Mouse (Mus musculus): ENCODE measurements around the gene Chpt1. TPM values are rescaled to one million over a fixed set of nuclear protein-coding genes. Genes with fewer than 3 reads are reported as not detected.
A peak's percentile ranks its signal among the peaks of the same experiment; 100 is the strongest.

Gene Chpt1
- polyA plus RNA-seq, 1 experiment from 2014 or later, result 17.1 TPM

DNA sequence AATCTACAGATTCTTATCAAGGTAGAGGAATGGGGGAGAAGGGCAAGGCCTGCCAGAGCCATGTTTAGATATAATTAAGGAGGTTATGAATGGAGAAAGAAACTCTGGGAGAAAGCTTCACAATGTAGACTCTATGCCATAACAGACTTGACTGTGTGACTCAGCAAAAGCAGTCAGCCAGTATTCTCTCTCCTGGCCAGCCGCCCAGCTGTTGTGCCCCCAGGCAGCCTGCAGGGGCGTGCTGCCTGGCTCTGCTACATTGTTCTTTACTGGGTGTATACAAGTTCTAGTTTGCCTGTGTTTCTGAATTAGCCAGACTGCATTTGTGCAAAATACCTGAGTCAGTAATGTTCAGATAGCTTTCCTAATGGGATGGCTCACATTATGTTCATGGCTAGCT is 10.6 kb upstream of the Chpt1 start:
- no peaks in the 10 kb centered on the region for H3K36me3 ChIP-seq (ENCODE audit: control insufficient read depth, insufficient read depth, low read length)
- H3K4me1 ChIP-seq (replicated peaks; ENCODE audit: control insufficient read depth, insufficient read depth, low read length), result peaks cover 7% of the 10 kb centered on the region; the same call in 1 of the 2 replicates
- ATAC-seq (ENCODE audit: low read depth), result no peak
- H3K27ac ChIP-seq (ENCODE audit: low read length), result no peak overlapping the region
- H3K4me3 ChIP-seq (ENCODE audit: low read length), result no peak overlapping the region
- WGBS, result 53% methylated on average over 2 of the region's 2 CpGs
- no peak overlapping the region for H3K9ac ChIP-seq (ENCODE audit: low read length)
- H3K27me3 ChIP-seq (ENCODE audit: control insufficient read depth, insufficient read depth, low read depth, low read length), result no peaks in the 10 kb centered on the region
- no peak overlapping the region for H3K4me2 ChIP-seq (ENCODE audit: low read depth, low read length)
- H3K9me3 ChIP-seq (ENCODE audit: control insufficient read depth, low read length), result no peaks in the 10 kb centered on the region

DNA sequence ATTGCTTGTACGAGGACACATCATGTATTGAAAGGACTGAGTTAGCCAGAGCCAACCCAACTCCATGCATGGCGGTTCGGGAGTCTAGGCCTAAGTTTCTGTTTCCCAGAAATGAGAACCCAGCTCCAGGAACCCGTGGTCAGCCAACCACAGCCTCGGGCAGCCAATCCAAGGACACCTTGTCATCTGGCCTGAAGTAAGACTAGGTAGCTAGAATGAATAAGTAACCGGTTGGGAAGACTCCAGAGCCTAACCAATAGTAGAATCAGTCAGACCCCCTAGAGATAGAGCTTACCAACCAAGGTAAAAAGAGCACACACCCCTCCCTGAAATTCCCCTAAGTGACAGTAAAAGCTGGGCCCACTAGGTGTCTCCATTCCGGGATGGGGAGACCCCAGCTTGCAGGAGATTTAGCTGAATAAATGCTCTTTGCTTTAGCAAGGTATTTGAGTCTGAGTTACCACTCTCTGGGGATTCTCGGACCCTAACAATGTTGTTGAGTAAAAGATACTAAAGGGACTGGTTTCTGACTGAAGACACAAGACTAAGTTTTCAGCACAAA is 9.8 kb upstream of the Chpt1 start:
- Histone ChIP-seq H3K27me3 (ENCODE audit: control insufficient read depth, insufficient read depth, low read depth, low read length) (no peaks in the 10 kb centered on the region), H3K4me2 (ENCODE audit: low read depth, low read length) (no peak overlapping the region), H3K4me1 (replicated peaks; ENCODE audit: control insufficient read depth, insufficient read depth, low read length) (peaks cover 7% of the 10 kb centered on the region; the same call in 1 of the 2 replicates), H3K9ac (ENCODE audit: low read length) (no peak overlapping the region), H3K27ac (ENCODE audit: low read length) (no peak overlapping the region), H3K9me3 (ENCODE audit: control insufficient read depth, low read length) (no peaks in the 10 kb centered on the region), H3K4me3 (ENCODE audit: low read length) (no peak overlapping the region), H3K36me3 (ENCODE audit: control insufficient read depth, insufficient read depth, low read length) (no peaks in the 10 kb centered on the region)
- ATAC-seq (ENCODE audit: low read depth), result no peak
- WGBS, result 66% methylated on average over 8 of the region's 8 CpGs

DNA sequence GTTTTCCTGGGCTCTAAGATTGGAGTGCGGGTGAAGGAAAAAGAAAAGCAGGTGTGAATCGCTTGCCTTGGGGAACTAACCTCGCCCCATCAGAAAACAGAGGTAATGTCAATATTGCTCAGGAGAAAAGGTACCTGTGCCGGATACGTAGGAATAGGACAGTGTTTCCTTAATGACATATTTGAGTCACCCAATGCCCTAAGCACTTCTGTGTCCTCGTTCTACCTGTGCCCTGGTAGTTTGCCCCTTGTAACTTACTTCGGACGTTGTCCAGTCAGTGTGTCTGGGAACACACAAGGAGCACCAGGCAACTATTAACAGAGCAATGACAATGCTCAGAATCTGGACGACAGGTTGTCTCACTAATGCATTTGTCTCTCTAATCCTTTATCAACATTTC is 7.5 kb upstream of the Chpt1 start:
- no peaks in the 10 kb centered on the region for H3K36me3 ChIP-seq (ENCODE audit: control insufficient read depth, insufficient read depth, low read length)
- no peak overlapping the region for H3K4me3 ChIP-seq (ENCODE audit: low read length)
- no peak overlapping the region for H3K27ac ChIP-seq (ENCODE audit: low read length)
- H3K27me3 ChIP-seq (ENCODE audit: control insufficient read depth, insufficient read depth, low read depth, low read length), result no peaks in the 10 kb centered on the region
- ATAC-seq (ENCODE audit: low read depth), result no peak
- H3K4me1 ChIP-seq (replicated peaks; ENCODE audit: control insufficient read depth, insufficient read depth, low read length), result peaks cover 7% of the 10 kb centered on the region; the same call in 1 of the 2 replicates
- 71% methylated on average over 9 of the region's 9 CpGs for WGBS
- no peak overlapping the region for H3K4me2 ChIP-seq (ENCODE audit: low read depth, low read length)
- no peak overlapping the region for H3K9ac ChIP-seq (ENCODE audit: low read length)
- no peaks in the 10 kb centered on the region for H3K9me3 ChIP-seq (ENCODE audit: control insufficient read depth, low read length)

DNA sequence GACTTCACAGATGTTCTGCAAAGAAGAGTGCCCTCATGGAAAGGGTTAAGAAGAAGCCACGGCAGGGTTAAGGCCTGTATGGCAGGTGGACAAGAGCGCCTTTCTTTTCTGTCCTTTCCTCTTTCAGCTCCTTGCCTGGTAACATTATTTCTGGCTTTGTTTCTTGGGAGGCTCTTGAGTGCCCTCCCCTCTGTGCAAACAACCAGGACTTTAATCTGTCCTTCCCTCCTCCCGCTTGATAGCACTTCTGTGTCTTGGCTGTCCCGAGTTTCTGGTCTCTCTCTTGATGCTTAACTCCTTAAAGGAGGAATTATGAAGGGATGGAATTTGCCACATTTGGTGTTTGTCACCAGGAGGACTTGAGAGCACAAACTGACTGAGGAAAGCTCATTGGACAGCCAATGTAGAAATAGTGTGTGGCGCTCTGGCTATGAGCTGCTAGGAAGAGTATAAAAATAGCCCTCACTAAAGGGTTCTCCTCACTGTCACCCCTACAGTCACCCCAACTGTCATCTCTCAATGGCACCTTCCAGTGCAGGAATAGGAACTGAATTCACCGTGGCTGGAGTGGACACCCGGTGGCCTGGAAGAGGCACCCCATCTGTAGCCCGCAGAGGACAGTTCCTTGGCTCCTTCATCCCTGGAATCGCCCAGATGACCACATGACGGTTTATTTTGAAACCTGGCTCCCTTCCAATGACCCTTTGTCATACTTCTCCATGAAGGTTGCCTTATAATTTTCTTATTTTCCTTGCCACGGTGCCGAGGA is 6.8 kb upstream of the Chpt1 start:
- peak; percentile 93 for ATAC-seq (ENCODE audit: low read depth)
- no peak overlapping the region for H3K27ac ChIP-seq (ENCODE audit: low read length)
- H3K4me2 ChIP-seq (ENCODE audit: low read depth, low read length), result no peak overlapping the region

DNA sequence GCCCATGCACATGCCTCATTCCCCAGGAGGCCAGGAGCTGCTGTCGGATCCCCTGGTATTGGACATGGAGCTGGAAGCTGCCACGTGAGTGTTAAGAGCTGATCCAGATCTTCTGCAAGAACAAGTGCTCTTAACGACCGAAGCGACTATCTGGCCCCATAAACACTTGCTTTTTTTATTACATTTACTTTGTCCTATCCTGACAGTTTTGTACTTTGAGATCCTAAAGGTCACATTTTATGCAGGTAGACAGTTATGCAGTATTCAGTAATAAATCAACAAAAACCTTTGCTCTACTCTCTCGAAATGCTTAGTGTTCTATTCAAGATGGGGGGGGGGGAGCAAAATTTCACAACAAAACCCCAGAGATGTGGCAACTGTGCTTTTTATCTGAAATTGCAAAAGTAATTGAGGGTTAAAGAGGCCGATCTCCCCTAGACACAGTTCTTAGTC is 3.8 kb upstream of the Chpt1 start:
- WGBS, result 73% methylated on average over 7 of the region's 7 CpGs
- ATAC-seq (ENCODE audit: low read depth), result no peak
- H3K4me1 ChIP-seq (replicated peaks; ENCODE audit: control insufficient read depth, insufficient read depth, low read length), result peaks cover 10% of the 10 kb centered on the region
- no peak overlapping the region for H3K9ac ChIP-seq (ENCODE audit: low read length)
- H3K4me2 ChIP-seq (ENCODE audit: low read depth, low read length), result no peak overlapping the region
- no peaks in the 10 kb centered on the region for H3K9me3 ChIP-seq (ENCODE audit: control insufficient read depth, low read length)
- H3K27me3 ChIP-seq (ENCODE audit: control insufficient read depth, insufficient read depth, low read depth, low read length), result no peaks in the 10 kb centered on the region
- no peak overlapping the region for H3K4me3 ChIP-seq (ENCODE audit: low read length)
- no peaks in the 10 kb centered on the region for H3K36me3 ChIP-seq (ENCODE audit: control insufficient read depth, insufficient read depth, low read length)
- H3K27ac ChIP-seq (ENCODE audit: low read length), result no peak overlapping the region

More for the DNA sequence above, 6.8 kb upstream of the Chpt1 start:
- Histone ChIP-seq H3K27me3 (ENCODE audit: control insufficient read depth, insufficient read depth, low read depth, low read length) (no peaks in the 10 kb centered on the region), H3K4me3 (ENCODE audit: low read length) (no peak overlapping the region), H3K36me3 (ENCODE audit: control insufficient read depth, insufficient read depth, low read length) (no peaks in the 10 kb centered on the region), H3K9ac (ENCODE audit: low read length) (no peak overlapping the region), H3K9me3 (ENCODE audit: control insufficient read depth, low read length) (no peaks in the 10 kb centered on the region), H3K4me1 (replicated peaks; ENCODE audit: control insufficient read depth, insufficient read depth, low read length) (peaks cover 7% of the 10 kb centered on the region; the same call in 1 of the 2 replicates)
- WGBS, result 27% methylated on average over 12 of the region's 12 CpGs

DNA sequence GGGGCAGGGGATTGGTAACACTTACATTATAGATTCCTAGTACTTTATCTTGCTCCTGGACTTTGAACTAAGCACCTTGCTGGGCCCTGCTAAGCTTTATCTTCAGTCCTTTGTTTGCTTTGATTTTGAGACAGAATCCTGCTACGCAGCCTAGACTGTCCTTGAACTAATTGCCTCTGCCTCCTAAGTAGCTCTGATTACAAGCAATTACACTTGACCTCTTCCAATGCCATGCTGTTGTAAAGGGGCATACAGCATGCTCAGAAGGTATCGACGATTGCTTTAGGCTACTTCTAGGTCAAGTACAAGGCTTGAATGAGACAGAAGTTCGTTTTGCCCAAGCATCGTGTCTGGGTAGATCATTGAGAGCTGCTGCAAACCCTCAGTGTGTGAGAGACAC is 1.4 kb upstream of the Chpt1 start:
- no peak overlapping the region for H3K27ac ChIP-seq (ENCODE audit: low read length)
- no peaks in the 10 kb centered on the region for H3K27me3 ChIP-seq (ENCODE audit: control insufficient read depth, insufficient read depth, low read depth, low read length)
- no peaks in the 10 kb centered on the region for H3K36me3 ChIP-seq (ENCODE audit: control insufficient read depth, insufficient read depth, low read length)
- no peak overlapping the region for H3K4me3 ChIP-seq (ENCODE audit: low read length)
- H3K4me1 ChIP-seq (replicated peaks; ENCODE audit: control insufficient read depth, insufficient read depth, low read length), result peaks cover 14% of the 10 kb centered on the region
- no peak for ATAC-seq (ENCODE audit: low read depth)
- no peak overlapping the region for H3K9ac ChIP-seq (ENCODE audit: low read length)
- H3K9me3 ChIP-seq (ENCODE audit: control insufficient read depth, low read length), result no peaks in the 10 kb centered on the region
- no peak overlapping the region for H3K4me2 ChIP-seq (ENCODE audit: low read depth, low read length)
- WGBS, result 40% methylated on average over 5 of the region's 5 CpGs

DNA sequence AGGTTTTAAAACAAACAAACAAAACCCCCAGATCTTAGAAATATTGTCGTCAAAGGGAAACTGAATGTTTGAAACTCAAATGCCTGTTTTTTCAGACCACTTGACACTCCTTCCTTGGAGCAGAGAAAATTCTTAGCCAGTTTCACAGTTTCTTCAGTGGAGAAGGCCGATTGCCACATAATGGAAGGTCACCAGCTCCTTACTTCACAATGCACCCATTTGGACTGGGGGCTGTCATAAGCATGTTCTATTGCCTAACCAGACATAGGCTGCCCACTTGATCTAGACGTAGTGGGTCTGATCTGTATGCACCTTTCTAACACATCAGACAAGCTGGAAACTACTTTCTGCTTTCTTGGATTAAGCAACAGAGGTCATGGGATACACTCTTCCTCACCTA is 608 bp upstream of the Chpt1 start:
- Histone ChIP-seq H3K27ac (ENCODE audit: low read length) (peak overlapping the region; percentile 78), H3K4me3 (ENCODE audit: low read length) (peak overlapping the region; percentile 83), H3K9me3 (ENCODE audit: control insufficient read depth, low read length) (no peaks in the 10 kb centered on the region), H3K27me3 (ENCODE audit: control insufficient read depth, insufficient read depth, low read depth, low read length) (no peaks in the 10 kb centered on the region), H3K4me2 (ENCODE audit: low read depth, low read length) (peak overlapping the region; percentile 91), H3K36me3 (ENCODE audit: control insufficient read depth, insufficient read depth, low read length) (no peaks in the 10 kb centered on the region), H3K4me1 (replicated peaks; ENCODE audit: control insufficient read depth, insufficient read depth, low read length) (peaks cover 14% of the 10 kb centered on the region), H3K9ac (ENCODE audit: low read length) (peak overlapping the region; percentile 91; the same call in 1 of the 2 replicates)
- 33% methylated on average over 3 of the region's 3 CpGs for WGBS
- ATAC-seq (ENCODE audit: low read depth), result peak; percentile 6; the same call in 1 of the 2 replicates

DNA sequence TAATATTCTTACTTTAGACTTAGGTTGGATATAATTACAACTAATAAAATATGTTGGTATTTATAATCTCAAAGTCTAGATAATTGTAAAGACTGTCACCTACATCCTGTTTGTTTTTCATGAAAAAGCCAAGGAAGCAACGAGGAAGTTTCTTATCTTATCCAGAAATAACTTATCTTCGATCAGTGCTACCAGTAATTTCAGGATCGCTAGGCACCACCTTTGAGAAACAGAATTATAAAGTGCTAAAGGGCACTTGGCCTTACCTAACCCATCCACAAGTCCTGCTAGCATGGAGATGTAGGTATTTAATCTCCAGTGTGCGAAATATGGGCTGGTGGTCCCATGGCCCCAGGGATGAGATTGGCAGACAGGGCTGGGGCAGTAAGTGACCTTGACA is 954 bp downstream of the Chpt1 start:
- Histone ChIP-seq H3K27me3 (ENCODE audit: control insufficient read depth, insufficient read depth, low read depth, low read length) (no peaks in the 10 kb centered on the region), H3K27ac (ENCODE audit: low read length) (no peak overlapping the region), H3K4me2 (ENCODE audit: low read depth, low read length) (peak overlapping the region; percentile 91), H3K9me3 (ENCODE audit: control insufficient read depth, low read length) (no peaks in the 10 kb centered on the region), H3K36me3 (ENCODE audit: control insufficient read depth, insufficient read depth, low read length) (no peaks in the 10 kb centered on the region), H3K9ac (ENCODE audit: low read length) (peak overlapping the region; percentile 91), H3K4me1 (replicated peaks; ENCODE audit: control insufficient read depth, insufficient read depth, low read length) (peaks cover 14% of the 10 kb centered on the region), H3K4me3 (ENCODE audit: low read length) (peak overlapping the region; percentile 83)
- ATAC-seq (ENCODE audit: low read depth), result no peak
- WGBS, result 23% methylated on average over 4 of the region's 4 CpGs

DNA sequence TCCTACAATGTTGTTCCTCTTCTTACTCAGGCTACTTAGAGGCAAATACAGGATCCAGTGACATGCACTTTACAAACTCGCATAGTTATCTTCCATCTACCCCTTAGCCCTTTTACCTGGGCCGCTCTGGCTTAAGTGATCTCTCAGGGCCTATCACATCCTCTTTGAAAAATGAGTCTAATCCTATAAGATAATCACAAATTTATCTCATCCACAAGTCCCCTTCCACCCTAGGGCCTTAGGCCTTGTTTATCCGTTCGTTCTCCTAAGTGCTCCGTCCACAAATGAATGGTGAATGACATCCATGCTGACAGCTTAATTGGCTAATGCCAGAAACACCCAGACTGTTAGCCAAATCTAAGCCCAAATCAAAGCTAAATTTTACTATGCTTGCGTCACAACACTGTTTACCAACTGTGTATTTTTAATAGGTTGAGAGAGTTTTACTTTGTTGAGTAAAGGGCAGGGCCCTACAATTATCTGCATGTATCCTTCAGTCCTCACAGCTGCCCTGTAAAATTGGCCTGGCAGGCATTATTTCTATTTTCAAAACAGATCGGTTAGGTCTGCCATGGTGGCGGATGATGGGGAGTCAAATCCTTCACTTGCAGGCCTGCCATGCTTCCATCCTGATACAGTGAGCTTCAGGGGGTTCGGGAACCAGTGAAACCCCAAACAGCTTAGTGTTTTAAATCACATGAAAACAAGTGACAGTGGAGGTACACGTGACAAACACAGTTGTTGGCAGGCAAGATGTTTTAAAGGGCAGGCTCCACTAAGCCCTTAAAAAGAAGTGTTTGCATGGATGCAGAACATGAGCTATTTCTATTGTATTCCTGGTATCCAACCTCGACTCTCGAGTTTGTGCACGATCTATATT is 1.7 kb downstream of the Chpt1 start:
- 56% methylated on average over 13 of the region's 13 CpGs for WGBS
- Histone ChIP-seq H3K9ac (ENCODE audit: low read length) (no peak overlapping the region), H3K4me2 (ENCODE audit: low read depth, low read length) (peak overlapping the region; percentile 91), H3K36me3 (ENCODE audit: control insufficient read depth, insufficient read depth, low read length) (no peaks in the 10 kb centered on the region), H3K4me1 (replicated peaks; ENCODE audit: control insufficient read depth, insufficient read depth, low read length) (peaks cover 14% of the 10 kb centered on the region), H3K27ac (ENCODE audit: low read length) (no peak overlapping the region), H3K4me3 (ENCODE audit: low read length) (no peak overlapping the region), H3K27me3 (ENCODE audit: control insufficient read depth, insufficient read depth, low read depth, low read length) (no peaks in the 10 kb centered on the region), H3K9me3 (ENCODE audit: control insufficient read depth, low read length) (no peaks in the 10 kb centered on the region)
- no peak for ATAC-seq (ENCODE audit: low read depth)
